Mouse (Mus musculus) stomach, postnatal 0 days (tissue): ENCODE data around the gene Rhog. TPM values are rescaled to one million over a fixed set of nuclear protein-coding genes. Genes with fewer than 3 reads are reported as not detected.
A peak's percentile ranks its signal among the peaks of the same experiment; 100 is the strongest.

Source experiments
- ATAC-seq: fragments of 200-750 bp; cut with Nextera tagmentation; 2 replicates; pipeline ENCODE4 v1.8.0; 2017; ENCODE audit not compliant: low FRiP score, low TSS enrichment
- DNase-seq: peaks from one replicate; pipeline ENCODE4 v3.0.0-alpha.2; 2016; ENCODE audit warnings: low spot score
- H3K27ac ChIP-seq: fragments of 300-500 bp; sonication (generic); replicated peaks from 2 replicates; pipeline ENCODE4 v1.5.1; 2014; ENCODE audit warnings: mild to moderate bottlenecking, control low read depth
- H3K27me3 ChIP-seq: fragments of 300-500 bp; sonication (generic); 2 replicates; pipeline ENCODE4 v1.6.1; 2014; ENCODE audit warnings: low read length; ENCODE audit not compliant: control insufficient read depth, insufficient read depth
- H3K36me3 ChIP-seq: fragments of 300-500 bp; sonication (generic); 2 replicates; pipeline ENCODE4 v1.6.1; 2014; ENCODE audit warnings: low read length, mixed read lengths; ENCODE audit not compliant: control insufficient read depth, insufficient read depth
- H3K4me1 ChIP-seq: fragments of 300-500 bp; sonication (generic); replicated peaks from 2 replicates; pipeline ENCODE4 v1.6.1; 2014; ENCODE audit warnings: antibody characterized with exemption; ENCODE audit not compliant: control insufficient read depth, insufficient read depth
- H3K4me2 ChIP-seq: fragments of 300-500 bp; sonication (generic); replicated peaks from 2 replicates; pipeline ENCODE4 v1.6.1; 2014; ENCODE audit warnings: low read depth, mild to moderate bottlenecking, control low read depth, moderate library complexity
- H3K4me3 ChIP-seq: fragments of 300-500 bp; sonication (generic); 2 replicates; pipeline ENCODE4 v1.5.1; 2014; ENCODE audit warnings: low read depth, low read length, control low read depth
- H3K9ac ChIP-seq: fragments of 300-500 bp; sonication (generic); 2 replicates; pipeline ENCODE4 v1.6.1; 2014; ENCODE audit warnings: mild to moderate bottlenecking, low read length, control low read depth, mixed read lengths
- H3K9me3 ChIP-seq: fragments of 300-500 bp; sonication (generic); 2 replicates; pipeline ENCODE4 v1.6.1; 2016; ENCODE audit warnings: low read length; ENCODE audit not compliant: control insufficient read depth
- CTCF ChIP-seq: IDR thresholded peaks from 2 replicates; pipeline ENCODE4 v1.5.1; 2016; ENCODE audit warnings: antibody characterized with exemption, low read depth, mild to moderate bottlenecking, moderate library complexity
- EP300 ChIP-seq: optimal IDR thresholded peaks from 2 replicates; pipeline ENCODE3; 2016; ENCODE audit warnings: antibody characterized with exemption
- WGBS: fragments of 180-500 bp; shearing (Covaris S2); extraction: QIAGEN DNeasy Blood & Tissue Kit; methylation state at CpG from one replicate; pipeline ENCODE4 v1.1.7; 2014; 5-methylcytosine and 5-hydroxymethylcytosine counted together
- polyA plus RNA-seq: library from polyadenylated mRNA; unstranded; fragments of >200 nt; fragmentation: Nextera tagmentation; extraction: Ambion mirVana; gene quantifications from 2 replicates; pipeline ENCODE4 v1.2.1, GENCODE M21; 2015

Gene Rhog
- polyA plus RNA-seq, 1 experiment from 2014 or later: 53.1 TPM

GRCm38 (mm10) chr7:102222830-102223556 lies 32.9 kb downstream of the Rhog start:
- Histone ChIP-seq H3K4me3 (peak overlapping the region; percentile 74), H3K9ac (peak overlapping the region; percentile 82), H3K36me3 (no peaks in the 10 kb centered on the region), H3K27me3 (no peaks in the 10 kb centered on the region), H3K27ac (peak overlapping the region; percentile 89), H3K4me1 (no peaks in the 10 kb centered on the region), H3K9me3 (no peaks in the 10 kb centered on the region), H3K4me2 (peak overlapping the region; percentile 81)
- TF ChIP-seq CTCF (no peak; the same call in 1 of the 2 replicates), EP300 (no peak)
- WGBS: 1% methylated on average over 31 of the region's 31 CpGs
- DNase-seq (peak; percentile 70), ATAC-seq (peak; percentile 63)

GRCm38 (mm10) chr7:102222336-102222735 lies 33.5 kb downstream of the Rhog start:
- Histone ChIP-seq H3K4me2 (peak overlapping the region; percentile 81), H3K9ac (no peak overlapping the region; the same call in 1 of the 2 replicates), H3K36me3 (no peaks in the 10 kb centered on the region), H3K9me3 (no peaks in the 10 kb centered on the region), H3K4me3 (peak overlapping the region; percentile 74), H3K27me3 (no peaks in the 10 kb centered on the region), H3K4me1 (no peaks in the 10 kb centered on the region), H3K27ac (peak overlapping the region; percentile 89; the same call in 1 of the 2 replicates)
- ATAC-seq: peak; percentile 55; the same call in 1 of the 2 replicates
- peak; percentile 69 for DNase-seq
- WGBS: under 1% methylated on average over 11 of the region's 13 CpGs
- TF ChIP-seq EP300 (no peak), CTCF (peak; percentile 72)

GRCm38 (mm10) chr7:102221899-102222298 lies 34.0 kb downstream of the Rhog start:
- H3K27me3 ChIP-seq: no peaks in the 10 kb centered on the region
- H3K4me3 ChIP-seq: no peak overlapping the region
- no peak for TF ChIP-seq EP300
- DNase-seq: no peak
- H3K4me1 ChIP-seq: no peaks in the 10 kb centered on the region
- WGBS: 33% methylated on average over 1 of the region's 1 CpGs
- no peaks in the 10 kb centered on the region for H3K36me3 ChIP-seq
- no peaks in the 10 kb centered on the region for H3K9me3 ChIP-seq
- no peak overlapping the region for H3K27ac ChIP-seq
- H3K4me2 ChIP-seq: peak overlapping the region; percentile 81
- ATAC-seq: no peak
- H3K9ac ChIP-seq: no peak overlapping the region

- H3K9ac ChIP-seq: peak overlapping the region; percentile 56; the same call in 1 of the 2 replicates
- TF ChIP-seq CTCF (peak; percentile 46), EP300 (no peak)
- H3K36me3 ChIP-seq: no peaks in the 10 kb centered on the region
- peak overlapping the region; percentile 64 for H3K4me3 ChIP-seq
- H3K4me2 ChIP-seq: peak overlapping the region; percentile 70
- 34% methylated on average over 3 of the region's 3 CpGs for WGBS
- peak overlapping the region; percentile 91 for H3K27ac ChIP-seq
- no peak for DNase-seq
- ATAC-seq: no peak
- H3K4me1 ChIP-seq: no peaks in the 10 kb centered on the region
- no peaks in the 10 kb centered on the region for H3K27me3 ChIP-seq
- H3K9me3 ChIP-seq: no peaks in the 10 kb centered on the region
Observed at GRCm38 (mm10) chr7:102211071-102211470, 44.8 kb downstream of the Rhog start.

- WGBS: under 1% methylated on average over 74 of the region's 87 CpGs
- peak; percentile 99 for ATAC-seq
- TF ChIP-seq CTCF (peak; percentile 30; the same call in 1 of the 2 replicates), EP300 (no peak)
Observed at GRCm38 (mm10) chr7:102209756-102210721, 45.8 kb downstream of the Rhog start, which contains the start of the genes Nup98 and Pgap2. Gene Nup98 (minus strand): TSS chr7:102210176. Gene Pgap2 (plus strand): TSS chr7:102210208.

More at GRCm38 (mm10) chr7:102209756-102210721, 45.8 kb downstream of the Rhog start, which contains the start of the genes Nup98 and Pgap2:
- H3K4me2 ChIP-seq: peak within 1 kb of the TSS; percentile 78
- peak; percentile 98 for DNase-seq
- H3K4me3 ChIP-seq: peak within 1 kb of the TSS; percentile 64
- peak within 1 kb of the TSS; percentile 95 for H3K27ac ChIP-seq
- H3K9me3 ChIP-seq: no peaks in the 10 kb centered on the region
- H3K9ac ChIP-seq: peak within 1 kb of the TSS; percentile 90
- H3K36me3 ChIP-seq: no peaks in the 10 kb centered on the region
- H3K27me3 ChIP-seq: no peaks in the 10 kb centered on the region
- no peaks in the 10 kb centered on the region for H3K4me1 ChIP-seq
